Mouse (Mus musculus): Measurements from ENCODE around the gene Ggta1.

DNA sequence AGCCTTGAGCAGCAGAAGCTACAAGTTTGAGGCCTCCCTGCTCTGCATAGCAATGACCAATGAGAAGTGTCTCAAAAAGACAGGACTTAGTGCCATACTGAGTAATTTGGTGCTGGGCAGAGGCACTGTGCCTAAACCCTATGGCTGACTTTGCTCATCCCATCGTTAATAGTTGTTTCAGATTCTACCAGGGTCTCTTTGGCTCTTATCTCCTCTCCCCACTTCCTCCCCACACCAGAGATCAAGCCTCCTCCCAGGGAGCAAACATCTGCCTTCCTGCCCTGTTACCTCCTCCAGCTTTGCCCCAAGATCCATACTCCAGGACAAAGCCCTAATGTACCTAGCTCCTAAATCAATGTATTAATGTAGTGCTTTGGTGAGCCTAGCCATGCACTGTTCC, 45.8 kb downstream of the Ggta1 start:
- 0 out of 3 replicates have a peak, but pooled peaks have one; percentile 30 for TF ChIP-seq GATA1 (IDR thresholded peaks at IDR 0.05; ENCODE audit: borderline replicate concordance, low read length)
- TF ChIP-seq FLI1 (IDR thresholded peaks at IDR 0.05; ENCODE audit: low read length) = no peak

Measured in megakaryocyte, embryonic 14.5 days (primary cell).